Mouse (Mus musculus) adrenal gland, postnatal 36 days (tissue): ENCODE measurements around the gene Btbd35f21. TPM values are rescaled to one million over a fixed set of nuclear protein-coding genes. Genes with fewer than 3 reads are reported as not detected.
"Not testable (repeated sequence)": the region's sequence is repeated elsewhere in the genome, so short reads cannot be mapped to it uniquely, and the experiment has no call there.

ENCODE experiments used
- DNase-seq, 2 experiments: peaks; one replicate each; pipeline ENCODE4 v3.0.0; 2021; ENCODE audit warnings: mixed read lengths in 1 of 2
- long read RNA-seq, 2 experiments: library from polyadenylated mRNA; stranded (forward); transcript quantifications; one replicate each; pipeline ENCODE4 v2.0.0; 2021; ENCODE audit warnings: borderline sequencing depth in 2 of 2
- total RNA-seq, 2 experiments: library from RNA; stranded (reverse); gene quantifications; 2 replicates each; pipeline ENCODE4 v1.2.3; 2021

Btbd35f21 gene
- not detected for total RNA-seq
- long read RNA-seq, experiment 1, result 0 reads
- long read RNA-seq, experiment 2, result 0 reads

GRCm38 (mm10) chrX:32725809-32726208, at the start of gene Btbd35f21:
Gene Btbd35f21, plus strand, starts transcription at chrX:32726109.
- not testable (repeated sequence) for DNase-seq

Other genes with a start within 250 kb of the Btbd35f21 start
- gene Btbd35f1, start 166.1 kb upstream of the Btbd35f21 start, total RNA-seq, result not detected
- gene Gm5926, start 75.4 kb upstream of the Btbd35f21 start, total RNA-seq, result not detected
- not detected for gene Btbd35f30, start 168.5 kb downstream of the Btbd35f21 start, total RNA-seq
- gene Gm21789, start 215.7 kb downstream of the Btbd35f21 start, total RNA-seq, result not detected
- not detected for gene Btbd35f5, start 247.8 kb downstream of the Btbd35f21 start, total RNA-seq